Mouse (Mus musculus) adrenal gland, adult 2 months (tissue): ENCODE data around the gene Tma7. TPM values are rescaled to one million over a fixed set of nuclear protein-coding genes. Genes with fewer than 3 reads are reported as not detected.

ENCODE experiments used
- DNase-seq: peaks from one replicate; pipeline ENCODE4 v3.0.0; 2021
- polyA plus RNA-seq: library from polyadenylated mRNA; depleted of rRNA; stranded (reverse); fragments of >200 nt; gene quantifications from 2 replicates; pipeline ENCODE4 v1.2.3, GENCODE M21; 2012
- total RNA-seq, 2 experiments: library from RNA; stranded (reverse); gene quantifications; 2 replicates each; pipeline ENCODE4 v1.2.3; 2021

The Tma7 gene
- total and polyA plus RNA-seq, 3 experiments, result 9.6 to 485 (median 393) TPM

DNA sequence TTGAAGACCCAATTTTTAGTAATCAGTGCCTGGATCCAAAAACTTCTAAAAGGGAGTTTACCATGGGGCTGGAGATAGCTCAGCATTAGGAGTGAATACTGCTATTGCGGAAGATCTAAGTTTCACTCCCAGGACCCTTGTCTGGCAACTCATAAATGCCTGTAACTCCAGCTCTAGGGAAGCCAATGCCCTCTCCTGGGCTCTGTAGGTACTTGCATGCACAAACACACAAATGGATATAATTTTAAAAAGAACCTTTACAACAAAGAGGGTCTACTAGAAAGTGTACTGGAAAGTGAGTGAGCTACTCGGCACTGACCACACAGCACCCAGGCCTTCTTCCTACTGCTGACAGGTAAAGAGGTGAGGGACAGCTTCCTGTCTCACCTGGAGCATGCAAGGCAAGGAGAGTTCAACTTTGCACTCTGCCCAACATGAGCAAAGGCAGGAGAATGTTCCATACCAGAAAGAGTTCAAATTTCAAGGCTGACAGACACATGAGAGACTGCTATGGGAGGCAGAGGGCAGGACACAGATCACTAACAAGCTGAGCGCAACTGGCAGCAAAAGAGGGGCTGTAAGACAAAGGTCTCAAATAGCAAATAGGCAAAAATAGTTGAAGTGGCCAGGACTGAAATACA lies 14.2 kb downstream of the Tma7 start:
- no peak for DNase-seq

- DNase-seq, result no peak
These were observed 21.5 kb downstream of the Tma7 start for GRCm38 (mm10) chr9:109060898-109061295.

GRCm38 (mm10) chr9:109060184-109060897 lies 22.0 kb downstream of the Tma7 start:
- no peak for DNase-seq

DNA sequence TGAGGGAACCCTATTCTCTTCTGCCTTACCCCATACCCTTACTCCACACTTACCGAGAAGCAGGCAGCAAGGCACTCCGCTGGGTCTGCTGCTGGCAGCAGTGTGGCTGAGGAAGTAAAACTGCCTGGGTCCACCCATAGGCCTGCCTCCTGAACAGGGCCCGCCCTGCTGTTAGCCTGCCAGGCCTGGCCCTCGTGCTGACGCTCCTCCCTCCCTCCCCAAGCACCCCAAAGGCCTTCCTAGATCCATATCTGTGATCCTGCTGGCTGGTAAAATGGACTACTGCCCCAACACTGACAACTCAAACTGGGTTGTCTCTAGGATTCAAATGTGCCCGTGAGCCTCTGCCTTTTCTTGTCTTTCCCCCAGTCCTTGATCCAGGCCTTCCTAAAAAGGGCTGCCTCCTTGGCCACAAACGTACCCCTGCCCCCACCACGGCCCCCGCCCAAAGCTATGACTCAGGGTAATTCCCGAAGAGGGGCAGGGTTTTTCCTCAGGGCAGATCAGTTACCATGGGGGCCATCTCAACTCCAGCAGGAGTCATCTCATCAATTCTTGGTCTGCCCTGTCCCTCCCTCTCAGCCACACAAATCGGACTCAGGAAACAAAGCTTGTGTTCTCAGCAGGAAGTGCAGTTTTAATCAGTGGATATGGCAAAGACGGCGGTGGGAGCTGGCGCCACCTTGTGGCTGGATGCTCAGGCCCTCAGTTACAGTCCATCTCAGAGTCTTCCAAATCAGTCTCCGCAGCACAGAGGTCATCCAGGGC lies 23.1 kb downstream of the Tma7 start, which contains the start of gene Trex1:
Gene Trex1 (minus strand): TSS at position 599 of the 768 bp plus-strand sequence.
- DNase-seq, result peak; percentile 96

GRCm38 (mm10) chr9:109058006-109058765 lies 24.2 kb downstream of the Tma7 start:
- no peak for DNase-seq

DNA sequence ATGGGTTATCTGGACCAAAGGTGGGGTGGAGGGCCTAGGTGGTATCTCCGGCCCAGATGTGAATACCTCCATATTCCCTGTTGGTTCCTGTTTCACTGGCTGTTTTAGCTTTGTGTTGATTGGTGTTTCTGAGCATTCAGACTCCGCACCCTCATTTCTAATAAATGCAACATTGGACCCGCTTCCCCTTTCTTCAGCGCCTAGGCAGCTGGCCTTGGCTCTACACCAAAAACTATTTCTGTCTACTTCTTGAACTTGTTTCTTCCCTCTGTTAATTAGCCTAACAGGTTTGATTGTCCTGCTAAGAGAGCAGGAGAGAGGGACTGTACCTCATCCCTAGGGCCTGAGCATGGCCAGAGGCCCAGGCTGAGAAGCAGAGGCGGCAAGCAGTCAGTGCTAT lies 24.8 kb downstream of the Tma7 start:
- DNase-seq, result no peak

- DNase-seq, result no peak
These were observed 25.5 kb downstream of the Tma7 start for GRCm38 (mm10) chr9:109056916-109057315.

DNA sequence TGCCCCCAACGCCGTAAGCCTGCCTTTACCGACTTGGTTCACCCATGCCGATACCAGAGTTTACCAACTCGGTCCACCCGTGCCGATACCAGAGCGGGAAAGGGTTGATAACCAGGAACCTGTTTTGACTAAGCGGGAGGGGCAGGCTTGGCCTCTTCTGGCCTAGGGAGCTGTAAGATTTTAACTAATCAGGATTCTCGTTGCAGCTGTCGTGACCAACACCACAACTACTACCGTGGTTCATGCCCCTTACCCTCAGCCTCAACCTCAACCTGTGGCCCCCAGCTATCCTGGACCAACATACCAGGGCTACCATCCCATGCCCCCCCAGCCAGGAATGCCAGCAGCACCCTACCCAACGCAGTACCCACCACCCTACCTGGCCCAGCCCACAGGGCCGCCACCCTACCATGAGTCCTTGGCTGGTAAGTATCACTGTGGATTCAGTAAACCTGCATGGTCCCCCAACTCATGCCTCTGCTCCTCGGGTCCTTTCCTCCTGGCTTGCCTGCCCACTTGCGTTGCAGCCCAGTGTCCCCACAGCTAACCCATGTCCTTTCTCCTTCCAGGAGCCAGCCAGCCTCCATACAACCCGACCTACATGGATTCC lies 26.2 kb downstream of the Tma7 start:
- DNase-seq, result no peak

DNA sequence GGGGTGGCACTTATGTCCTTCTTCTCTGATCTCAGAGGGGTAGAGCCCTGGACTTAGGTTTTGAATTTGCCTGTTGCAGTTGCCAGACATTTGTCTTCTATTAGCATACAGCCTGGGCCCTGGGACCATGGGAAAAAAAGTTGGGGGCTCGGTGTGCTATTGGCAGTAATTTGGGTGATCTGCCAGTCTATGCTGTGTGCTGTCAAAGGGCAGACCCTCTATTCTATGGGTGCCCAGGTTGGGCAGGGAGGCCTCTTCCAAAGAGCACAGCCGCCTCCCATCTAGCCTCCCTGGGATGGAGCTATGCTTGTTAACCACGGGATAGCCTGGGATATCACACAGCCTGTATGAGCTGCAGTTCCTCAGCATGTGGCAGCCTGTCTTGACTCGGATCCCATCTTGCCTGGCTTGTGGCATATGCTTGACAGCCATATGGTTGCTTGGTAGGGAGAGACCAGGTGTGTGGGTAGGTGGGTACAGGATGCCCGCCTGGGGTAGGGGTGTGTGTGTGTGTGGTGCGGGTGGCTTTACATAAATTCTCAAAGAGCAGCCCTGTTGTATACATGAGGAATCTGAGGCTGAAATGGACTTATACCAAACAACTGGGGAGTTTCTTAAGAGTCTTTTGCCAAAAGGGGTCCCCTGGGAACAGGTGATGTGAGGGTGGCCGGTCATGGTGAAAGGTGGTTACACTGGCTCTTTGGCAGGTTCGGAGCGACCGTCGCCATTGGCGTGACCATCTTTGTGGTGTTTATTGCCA lies 26.9 kb downstream of the Tma7 start:
- no peak for DNase-seq

GRCm38 (mm10) chr9:109054712-109055111 lies 27.7 kb downstream of the Tma7 start:
- peak; percentile 87 for DNase-seq

DNA sequence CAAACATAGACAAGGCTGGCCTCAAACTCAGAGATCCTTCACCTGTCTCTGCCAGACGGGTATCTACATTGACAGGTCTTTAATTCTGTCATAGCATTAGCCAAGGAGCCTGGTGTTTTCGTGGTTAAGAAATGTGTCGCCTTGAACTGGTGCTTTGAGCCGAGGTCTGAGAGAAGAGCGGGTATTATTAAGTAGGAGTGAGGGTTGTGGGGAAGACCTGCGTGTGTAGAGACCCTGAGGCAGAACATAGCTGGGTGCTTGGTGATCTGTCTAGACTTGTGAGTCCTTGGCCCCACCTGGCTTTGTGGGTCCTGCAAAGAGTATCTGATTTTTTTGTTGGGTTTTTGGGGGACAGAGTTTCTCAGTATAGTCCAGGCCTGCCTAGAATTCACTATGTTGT lies 28.5 kb downstream of the Tma7 start:
- no peak for DNase-seq

- DNase-seq, result no peak
These were observed 29.0 kb downstream of the Tma7 start for GRCm38 (mm10) chr9:109053366-109053765.

- no peak for DNase-seq
These were observed 29.7 kb downstream of the Tma7 start for GRCm38 (mm10) chr9:109052490-109053260.

DNA sequence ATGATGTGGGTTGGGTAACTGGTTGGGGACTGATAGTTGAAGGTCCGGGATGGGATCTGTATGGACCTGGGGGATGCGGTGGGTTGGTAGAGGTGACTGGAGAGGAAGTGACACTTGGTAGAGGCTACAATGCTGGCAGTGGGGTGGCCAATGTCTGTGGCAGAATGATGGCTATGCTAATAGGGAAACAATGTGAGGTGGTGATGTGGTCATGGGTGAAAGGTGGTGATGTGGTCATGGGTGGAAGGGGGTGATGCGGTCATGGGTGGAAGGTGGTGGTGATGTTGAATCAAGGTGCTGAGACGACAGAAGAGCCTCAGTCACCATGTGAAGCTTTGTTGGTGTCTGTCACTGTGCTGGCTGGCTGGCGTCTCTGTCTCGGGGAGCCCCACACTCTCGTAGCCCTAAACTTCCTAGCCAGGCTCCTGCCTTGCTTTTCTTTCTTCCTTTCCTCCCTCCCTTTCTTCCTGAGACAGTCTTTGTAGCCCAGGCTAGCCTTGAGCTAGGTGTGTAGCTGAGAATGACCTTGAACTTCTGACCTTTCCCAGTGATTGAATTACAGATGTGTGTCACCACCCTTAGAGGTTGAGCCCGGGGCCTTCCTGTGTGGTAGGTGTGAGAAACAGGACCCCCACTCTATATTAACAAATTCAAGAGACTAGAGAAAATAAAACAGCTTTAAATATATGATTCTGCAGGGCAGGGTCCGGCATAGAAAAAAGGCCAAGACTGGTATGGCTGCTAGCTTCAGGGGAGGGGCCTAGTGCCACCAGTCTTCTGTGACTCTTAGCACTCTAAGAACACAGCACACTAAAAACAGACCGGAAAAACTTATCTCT lies 30.5 kb downstream of the Tma7 start:
- DNase-seq, result no peak

GRCm38 (mm10) chr9:109051011-109051501 lies 31.3 kb downstream of the Tma7 start:
- DNase-seq, result no peak

DNA sequence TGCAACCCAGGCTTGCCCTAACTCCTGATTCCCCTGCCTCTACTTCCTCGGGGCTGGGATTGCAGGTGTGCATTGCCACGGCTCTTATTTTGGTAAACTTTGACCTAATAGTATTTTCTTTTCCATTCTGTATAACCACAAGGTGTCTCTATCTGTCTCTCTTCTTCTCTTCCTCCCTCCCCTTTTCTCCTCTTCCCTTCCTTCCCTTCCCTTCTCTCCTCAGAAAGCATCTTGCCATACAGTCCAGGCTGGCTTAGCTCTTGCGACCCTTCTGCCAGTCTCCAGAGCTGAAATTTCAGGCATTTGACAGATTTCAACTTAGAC lies 31.8 kb downstream of the Tma7 start:
- no peak for DNase-seq

DNA sequence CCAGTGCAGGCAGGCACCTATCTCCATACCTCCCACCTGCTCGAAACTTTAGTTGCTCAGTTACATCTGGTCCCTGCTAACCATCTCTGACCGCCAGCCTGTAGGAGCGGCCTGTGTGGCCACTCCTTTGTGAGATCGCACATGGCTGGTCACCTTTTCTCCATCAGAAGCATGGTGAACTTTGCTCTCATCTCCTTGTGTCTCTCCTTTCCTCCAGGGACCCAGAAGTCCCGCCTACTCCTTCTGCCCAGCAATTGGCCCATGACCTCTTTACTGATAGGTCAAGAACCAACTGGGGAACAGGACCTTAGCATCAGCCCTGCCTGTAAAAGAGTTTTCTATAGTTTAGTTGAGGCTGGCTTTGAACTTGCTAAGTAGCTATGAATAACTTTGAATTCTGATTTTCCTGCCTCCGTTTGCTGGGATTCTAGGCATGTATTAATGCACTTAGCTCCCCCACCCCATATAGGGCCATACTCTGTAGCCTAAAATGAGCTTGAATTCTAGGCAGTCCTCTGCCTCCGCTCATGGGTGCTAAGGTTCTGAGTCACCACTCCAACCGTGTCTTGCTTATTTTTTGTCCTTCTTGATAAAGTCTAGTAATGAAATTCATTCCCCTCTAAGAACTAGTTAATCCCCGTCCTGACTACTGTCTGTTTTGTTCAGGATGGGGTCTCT lies 32.3 kb downstream of the Tma7 start:
- no peak for DNase-seq

DNA sequence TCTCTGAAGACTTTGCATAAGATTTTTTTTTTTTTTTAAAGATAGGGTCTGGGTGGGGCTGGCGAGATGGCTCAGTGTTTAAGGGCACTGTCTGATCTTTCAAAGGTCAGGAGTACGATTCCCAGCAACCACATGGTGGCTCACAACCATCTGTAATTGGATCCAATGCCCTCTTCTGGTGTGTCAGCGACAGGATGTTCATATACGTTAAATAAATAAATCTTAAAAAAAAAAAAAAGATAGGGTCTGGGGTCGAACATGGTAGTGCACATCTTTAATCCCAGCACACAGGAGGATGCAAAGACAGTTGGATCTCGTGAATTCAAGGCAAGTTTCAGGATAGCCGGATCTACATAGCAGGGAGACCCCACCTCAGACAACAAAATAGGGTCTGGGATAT lies 33.1 kb downstream of the Tma7 start:
- no peak for DNase-seq

- DNase-seq, result peak; percentile 77
These were observed 36.1 kb downstream of the Tma7 start for GRCm38 (mm10) chr9:109046306-109046705.
